Mouse (Mus musculus) intestine, embryonic 16.5 days (tissue): ENCODE measurements at regions not wholly inside any gene's neighbourhood (a gene's known extent, or its start where the extent isn't known, plus 50 kb on each side); places are given as distances from the start of the nearest gene placed in this dataset.

Source experiments
- ATAC-seq: fragments of 200-750 bp; cut with Nextera tagmentation; 2 replicates; pipeline ENCODE4 v1.8.0; 2017; ENCODE audit warnings: moderate TSS enrichment, moderate library complexity
- H3K27ac ChIP-seq: fragments of 300-500 bp; sonication (generic); 2 replicates; pipeline ENCODE4 v1.5.1; 2014; ENCODE audit warnings: mild to moderate bottlenecking, low read length
- H3K27me3 ChIP-seq: fragments of 300-500 bp; sonication (generic); replicated peaks from 2 replicates; pipeline ENCODE4 v1.6.1; 2014; ENCODE audit warnings: low read length, control low read depth, mixed read lengths; ENCODE audit not compliant: control insufficient read depth, insufficient read depth
- H3K36me3 ChIP-seq: fragments of 300-500 bp; sonication (generic); 2 replicates; pipeline ENCODE4 v1.6.1; 2014; ENCODE audit warnings: low read length, control low read depth; ENCODE audit not compliant: control insufficient read depth, insufficient read depth
- H3K4me1 ChIP-seq: fragments of 300-500 bp; sonication (generic); 2 replicates; pipeline ENCODE4 v1.6.1; 2014; ENCODE audit warnings: low read length, control low read depth, mixed read lengths; ENCODE audit not compliant: control insufficient read depth, insufficient read depth
- H3K4me2 ChIP-seq: fragments of 300-500 bp; sonication (generic); 2 replicates; pipeline ENCODE4 v1.6.1; 2014; ENCODE audit warnings: low read depth, low read length, control low read depth
- H3K4me3 ChIP-seq: fragments of 300-500 bp; sonication (generic); 2 replicates; pipeline ENCODE4 v1.5.1; 2014; ENCODE audit warnings: mild to moderate bottlenecking, low read length
- H3K9ac ChIP-seq: fragments of 300-500 bp; sonication (generic); 2 replicates; pipeline ENCODE4 v1.6.1; 2014; ENCODE audit warnings: low read depth, low read length
- H3K9me3 ChIP-seq: fragments of 300-500 bp; sonication (generic); 2 replicates; pipeline ENCODE4 v1.6.1; 2016; ENCODE audit warnings: low read length, control low read depth; ENCODE audit not compliant: control insufficient read depth
- WGBS: fragments of 180-500 bp; shearing (Covaris S2); extraction: QIAGEN DNeasy Blood & Tissue Kit; methylation state at CpG from one replicate; pipeline ENCODE4 v1.1.7; 2014; 5-methylcytosine and 5-hydroxymethylcytosine counted together

DNA sequence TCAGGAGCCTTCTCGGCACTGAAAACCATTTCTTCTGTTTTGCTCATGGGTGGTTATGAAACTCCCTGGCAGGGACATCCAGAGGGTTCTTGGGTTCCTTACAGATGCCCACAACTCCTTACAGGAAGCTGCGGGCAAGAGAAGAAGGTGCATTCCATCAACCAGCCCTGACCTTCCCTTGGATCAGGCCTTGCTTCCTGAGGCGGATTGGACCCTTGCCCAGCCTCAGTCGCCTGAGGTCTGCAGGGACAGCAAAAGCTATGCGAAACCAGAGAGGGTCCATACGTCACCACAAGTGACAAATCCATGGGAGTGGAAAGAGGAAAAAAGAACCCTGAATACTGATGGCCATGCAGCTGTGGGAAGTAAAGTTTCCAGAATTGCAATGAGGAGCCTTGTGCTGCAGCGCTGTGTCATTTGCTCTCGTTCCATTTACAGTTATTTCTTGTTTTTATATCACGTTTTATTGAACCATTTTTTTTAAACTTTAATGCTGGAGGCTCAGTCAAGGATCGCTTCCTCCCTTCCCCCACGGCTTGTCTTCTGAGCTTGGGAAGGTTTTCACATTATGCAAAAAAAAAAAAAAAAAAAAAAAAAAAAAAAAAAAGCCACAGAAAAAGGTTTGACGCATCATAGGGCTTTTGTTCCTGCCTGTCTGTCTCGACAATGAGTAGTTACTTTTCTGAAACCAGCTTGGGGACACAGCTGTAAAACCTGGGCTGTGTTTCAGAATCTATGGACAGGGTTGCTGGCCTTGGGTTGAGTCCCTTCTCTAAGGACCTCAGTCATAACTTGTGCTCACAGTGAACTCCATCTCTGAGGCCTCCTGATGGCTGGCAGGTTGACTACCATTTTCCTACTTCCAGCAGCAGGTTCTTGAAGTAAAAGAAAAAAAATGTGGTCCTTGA, 202.0 kb upstream of the Ncam1 start:
- ATAC-seq: no peak
- H3K9ac ChIP-seq: no peak overlapping the region
- H3K9me3 ChIP-seq: no peaks in the 10 kb centered on the region
- no peaks in the 10 kb centered on the region for H3K27me3 ChIP-seq
- H3K27ac ChIP-seq: peak overlapping the region; percentile 1; the same call in 1 of the 2 replicates
- H3K4me3 ChIP-seq: no peak overlapping the region
- no peaks in the 10 kb centered on the region for H3K36me3 ChIP-seq
- 61% methylated on average over 13 of the region's 13 CpGs for WGBS
- H3K4me2 ChIP-seq: no peak overlapping the region
- H3K4me1 ChIP-seq: peaks cover 7% of the 10 kb centered on the region; the same call in 1 of the 2 replicates

GRCm38 (mm10) chr9:49999970-50000369, 201.2 kb upstream of the Ncam1 start:
- Histone ChIP-seq H3K9me3 (peaks cover 1% of the 10 kb centered on the region; the same call in 1 of the 2 replicates), H3K27ac (no peak overlapping the region), H3K4me3 (no peak overlapping the region), H3K9ac (no peak overlapping the region), H3K4me2 (no peak overlapping the region), H3K27me3 (no peaks in the 10 kb centered on the region), H3K36me3 (no peaks in the 10 kb centered on the region), H3K4me1 (peaks cover 3% of the 10 kb centered on the region; the same call in 1 of the 2 replicates)
- no peak for ATAC-seq
- 69% methylated on average over 1 of the region's 1 CpGs for WGBS

DNA sequence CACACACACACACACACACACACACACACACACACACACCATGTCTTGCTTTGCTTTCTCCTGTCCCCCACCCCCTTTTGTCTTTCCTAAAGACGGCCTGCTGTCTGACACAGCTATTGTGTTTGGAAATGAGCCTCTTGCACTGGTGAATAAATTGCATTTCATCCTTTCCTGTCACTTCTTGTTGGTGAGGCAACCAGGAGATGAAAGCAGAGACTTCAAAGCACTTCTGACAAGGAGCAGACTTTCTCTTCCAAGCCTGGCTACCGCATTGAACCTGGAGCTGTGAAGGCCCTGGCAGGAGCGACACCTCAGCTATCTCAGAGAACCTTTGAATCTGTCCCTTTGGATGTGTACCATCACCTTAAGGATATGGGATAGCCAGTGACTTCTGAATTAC, 199.4 kb upstream of the Ncam1 start:
- no peak overlapping the region for H3K27ac ChIP-seq
- no peaks in the 10 kb centered on the region for H3K36me3 ChIP-seq
- peaks cover 4% of the 10 kb centered on the region; the same call in 1 of the 2 replicates for H3K9me3 ChIP-seq
- H3K4me3 ChIP-seq: no peak overlapping the region
- no peaks in the 10 kb centered on the region for H3K27me3 ChIP-seq
- H3K9ac ChIP-seq: no peak overlapping the region
- H3K4me1 ChIP-seq: peaks cover 3% of the 10 kb centered on the region; the same call in 1 of the 2 replicates
- WGBS: 45% methylated on average over 3 of the region's 3 CpGs
- no peak overlapping the region for H3K4me2 ChIP-seq
- no peak for ATAC-seq

- Histone ChIP-seq H3K4me1 (0 out of 2 replicates have a peak, but pooled peaks cover 4% of the 10 kb centered on the region), H3K9me3 (no peaks in the 10 kb centered on the region), H3K4me3 (no peak overlapping the region), H3K9ac (peak overlapping the region; percentile 31; the same call in 1 of the 2 replicates), H3K27ac (peak overlapping the region; percentile 58; the same call in 1 of the 2 replicates), H3K27me3 (no peaks in the 10 kb centered on the region), H3K36me3 (no peaks in the 10 kb centered on the region), H3K4me2 (peak overlapping the region; percentile 16; the same call in 1 of the 2 replicates)
- peak; percentile 95 for ATAC-seq
- 52% methylated on average over 14 of the region's 14 CpGs for WGBS
These were observed 190.9 kb upstream of the Ncam1 start for GRCm38 (mm10) chr9:49989464-49990271.

DNA sequence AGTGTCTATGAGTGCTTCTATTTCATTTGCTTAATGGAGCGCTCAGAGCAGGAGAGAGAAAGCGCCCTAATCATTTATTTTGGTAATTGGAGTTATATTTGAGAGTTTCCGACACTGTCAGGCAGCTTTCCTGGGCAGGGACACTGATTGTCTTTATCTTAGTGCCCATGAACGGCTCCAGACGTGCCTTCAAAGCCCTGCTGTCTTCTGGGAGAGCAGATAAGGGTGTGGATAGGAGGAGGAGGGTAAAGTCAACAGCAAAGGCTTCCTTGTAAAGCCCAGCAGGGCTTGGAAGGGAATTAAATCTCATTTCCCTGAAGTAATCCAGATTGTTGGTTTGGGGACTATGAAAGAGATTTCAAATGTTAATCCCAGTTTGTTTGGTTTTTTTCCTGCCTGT, 189.3 kb upstream of the Ncam1 start:
- Histone ChIP-seq H3K36me3 (no peaks in the 10 kb centered on the region), H3K4me3 (no peak overlapping the region), H3K9ac (no peak overlapping the region), H3K27ac (no peak overlapping the region), H3K4me1 (0 out of 2 replicates have a peak, but pooled peaks cover 4% of the 10 kb centered on the region), H3K9me3 (no peaks in the 10 kb centered on the region), H3K4me2 (no peak overlapping the region), H3K27me3 (no peaks in the 10 kb centered on the region)
- ATAC-seq: 0 out of 2 replicates have a peak, but pooled peaks have one; percentile 63
- WGBS: 50% methylated on average over 5 of the region's 5 CpGs

DNA sequence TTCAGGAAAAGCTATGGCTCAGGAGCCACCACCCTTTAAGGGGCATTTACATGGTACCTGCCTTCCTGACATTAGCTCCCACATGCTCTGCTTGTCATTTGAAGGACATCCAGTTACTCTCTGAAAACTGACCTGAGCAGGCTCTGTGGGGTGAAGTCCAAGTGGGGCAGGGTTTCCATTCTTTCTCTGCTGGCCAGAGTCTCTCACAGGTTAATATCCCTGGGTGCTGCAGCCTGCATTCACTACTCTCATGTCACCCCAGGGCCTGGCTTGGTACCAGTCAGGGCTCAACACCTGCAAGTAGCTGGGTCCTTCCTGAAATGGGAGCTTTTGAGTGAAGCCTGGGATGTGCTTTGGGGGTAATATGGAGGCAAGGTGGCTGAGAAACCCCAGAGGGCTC, 188.8 kb upstream of the Ncam1 start:
- no peak overlapping the region for H3K27ac ChIP-seq
- no peak for ATAC-seq

DNA sequence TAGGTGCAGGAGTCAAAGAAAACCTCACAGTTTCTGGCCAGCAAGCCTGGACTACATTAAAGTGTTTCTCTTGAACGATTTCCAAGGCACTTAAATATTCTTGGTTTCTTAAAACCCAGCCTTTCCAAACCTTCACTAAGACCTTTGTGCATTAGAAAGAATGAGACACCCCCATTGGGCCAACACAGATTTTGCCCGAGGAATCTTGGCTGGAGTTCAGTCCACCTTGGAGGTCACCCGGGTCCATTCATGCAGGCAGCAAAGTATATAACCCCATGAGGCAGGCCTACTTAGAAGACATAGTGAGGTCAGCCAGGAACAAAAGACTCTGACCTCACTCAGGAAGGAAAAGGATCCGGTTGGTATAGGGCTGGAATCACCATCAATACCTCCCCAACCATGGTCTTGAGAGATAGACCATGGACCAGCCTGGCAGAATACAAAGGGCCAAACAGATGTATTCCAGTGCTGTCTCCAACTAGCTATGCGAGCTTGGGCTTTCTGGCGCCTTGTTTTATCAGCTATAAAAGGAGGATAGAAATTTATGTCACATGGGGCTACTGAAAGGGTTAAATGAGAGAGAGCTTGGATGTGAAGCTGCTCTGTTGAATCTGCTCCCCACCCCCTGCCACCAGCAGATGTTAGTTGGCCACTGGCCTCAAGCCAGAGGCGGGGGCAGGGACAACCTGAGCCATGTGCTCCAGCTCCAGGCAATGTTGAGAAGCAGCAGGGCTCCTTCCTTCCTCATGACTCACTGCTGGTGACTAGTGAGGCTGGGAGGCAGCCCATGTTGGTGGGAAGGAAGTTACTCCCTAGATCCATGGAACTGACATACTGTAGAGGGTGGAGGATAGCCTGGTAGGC, 181.9 kb upstream of the Ncam1 start:
- Histone ChIP-seq H3K4me2 (no peak overlapping the region), H3K27ac (peak overlapping the region; percentile 7; the same call in 1 of the 2 replicates), H3K4me1 (peaks cover 26% of the 10 kb centered on the region), H3K4me3 (no peak overlapping the region), H3K9ac (no peak overlapping the region), H3K36me3 (no peaks in the 10 kb centered on the region), H3K9me3 (no peaks in the 10 kb centered on the region), H3K27me3 (no peaks in the 10 kb centered on the region)
- ATAC-seq: peak; percentile 77
- WGBS: 52% methylated on average over 7 of the region's 7 CpGs

More for the DNA sequence above, 188.8 kb upstream of the Ncam1 start:
- H3K27me3 ChIP-seq: no peaks in the 10 kb centered on the region
- H3K4me1 ChIP-seq: 0 out of 2 replicates have a peak, but pooled peaks cover 4% of the 10 kb centered on the region
- H3K36me3 ChIP-seq: no peaks in the 10 kb centered on the region
- no peaks in the 10 kb centered on the region for H3K9me3 ChIP-seq
- no peak overlapping the region for H3K4me3 ChIP-seq
- H3K9ac ChIP-seq: no peak overlapping the region
- no peak overlapping the region for H3K4me2 ChIP-seq

DNA sequence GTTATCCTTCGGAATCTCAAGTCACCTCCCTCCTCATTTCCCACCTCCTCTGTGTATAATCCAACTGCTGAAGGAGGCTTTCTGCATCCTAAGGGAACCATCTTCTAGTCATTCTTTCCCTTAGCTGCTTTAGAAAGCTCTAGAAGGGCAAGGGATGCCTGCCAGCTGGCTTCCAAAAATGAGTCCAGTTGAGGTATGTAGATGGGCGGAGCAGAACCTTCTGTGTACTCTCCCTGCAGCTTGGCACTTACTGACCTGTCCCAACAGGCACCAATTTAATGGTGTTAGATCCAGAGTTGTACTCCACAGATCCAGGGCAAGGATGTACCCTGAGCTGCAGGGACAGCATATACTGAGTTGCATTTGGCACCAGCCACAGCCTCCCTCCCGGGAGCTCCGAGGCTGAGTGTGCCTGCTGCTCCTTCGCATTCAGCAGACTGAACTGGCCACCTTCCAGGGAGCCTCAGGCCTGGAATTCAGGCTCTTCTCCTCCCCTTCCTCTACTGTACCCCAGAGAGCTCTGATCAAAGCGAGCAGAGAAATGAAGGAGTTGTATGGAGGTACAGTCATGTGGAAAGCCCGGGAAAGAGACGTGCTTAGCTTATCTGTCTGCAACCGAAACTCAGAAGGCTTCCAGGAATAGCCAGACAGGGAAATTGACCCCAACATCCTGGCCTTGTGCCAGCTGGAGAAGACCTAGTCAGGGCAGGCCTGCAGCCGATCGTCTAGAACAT, 177.4 kb upstream of the Ncam1 start:
- Histone ChIP-seq H3K36me3 (no peaks in the 10 kb centered on the region), H3K27ac (peak overlapping the region; percentile 50), H3K9me3 (no peaks in the 10 kb centered on the region), H3K4me3 (no peak overlapping the region), H3K27me3 (no peaks in the 10 kb centered on the region), H3K4me2 (no peak overlapping the region), H3K9ac (no peak overlapping the region), H3K4me1 (peaks cover 24% of the 10 kb centered on the region)
- 35% methylated on average over 11 of the region's 11 CpGs for WGBS
- ATAC-seq: peak; percentile 78
